Mouse (Mus musculus) ovary, postnatal 36 days (tissue): Measurements from ENCODE around the gene Paqr9.

Experiments
- DNase-seq: peaks from one replicate; pipeline ENCODE4 v3.0.0; 2022; ENCODE audit warnings: low spot score, mixed read lengths

Paqr9 gene

GRCm38 (mm10) chr9:95544598-95544997 lies 14.9 kb upstream of the Paqr9 start:
- DNase-seq = no peak

DNA sequence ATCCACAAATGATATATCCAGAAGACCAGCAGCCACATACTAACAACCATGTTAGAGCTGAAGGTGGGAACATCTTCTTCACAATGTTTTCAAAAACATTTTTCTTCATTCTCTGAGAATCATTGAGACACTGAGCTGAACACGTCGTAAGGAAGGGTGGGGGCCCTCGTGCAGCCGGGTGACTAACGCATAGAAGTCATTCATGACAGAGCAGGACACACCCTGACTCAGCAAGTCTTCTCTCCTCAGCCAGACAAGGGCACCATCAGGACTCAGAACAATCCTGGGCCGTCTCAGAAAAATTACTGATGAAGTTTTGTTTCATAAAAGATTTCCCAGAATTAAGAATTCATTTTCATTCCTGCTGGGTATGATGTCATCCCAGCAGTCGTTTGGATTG lies 12.8 kb upstream of the Paqr9 start:
- DNase-seq = no peak

DNA sequence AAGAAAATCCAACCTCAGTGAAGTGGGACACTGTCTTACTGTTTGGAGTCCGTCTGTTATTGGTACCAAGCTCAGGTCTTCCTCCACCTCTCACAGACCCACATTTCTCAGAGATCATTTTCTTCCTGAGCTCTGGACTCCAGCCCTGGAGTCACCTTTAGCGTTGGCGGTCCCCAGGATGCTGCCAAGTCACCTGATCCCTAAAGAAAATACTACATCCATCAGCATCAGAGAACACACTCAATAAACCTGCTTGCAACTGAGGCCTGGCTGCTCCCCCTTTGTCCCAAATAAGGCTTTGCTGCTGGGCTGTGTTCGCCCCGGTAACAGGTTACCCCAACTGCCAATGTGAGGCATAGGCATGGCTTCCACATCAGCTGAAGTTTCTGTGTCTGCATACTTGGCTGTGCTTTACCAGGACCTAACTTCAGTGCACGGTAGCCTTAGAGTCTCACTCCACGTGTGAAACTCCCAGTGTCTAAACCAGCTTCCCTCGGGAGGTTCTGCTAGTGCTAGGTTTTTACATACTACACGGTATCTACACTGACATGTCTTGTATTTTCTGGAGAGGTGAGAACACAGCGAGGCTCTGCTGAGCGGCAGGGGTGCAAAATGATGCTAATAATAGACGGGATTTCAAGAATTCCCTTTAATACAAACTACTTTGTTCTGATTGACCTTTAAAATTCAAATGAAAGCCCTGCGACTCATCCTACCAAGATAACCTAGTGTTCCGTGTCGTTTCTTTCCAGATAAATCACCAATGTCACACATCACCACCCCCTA lies 9.6 kb upstream of the Paqr9 start:
- no peak for DNase-seq

DNA sequence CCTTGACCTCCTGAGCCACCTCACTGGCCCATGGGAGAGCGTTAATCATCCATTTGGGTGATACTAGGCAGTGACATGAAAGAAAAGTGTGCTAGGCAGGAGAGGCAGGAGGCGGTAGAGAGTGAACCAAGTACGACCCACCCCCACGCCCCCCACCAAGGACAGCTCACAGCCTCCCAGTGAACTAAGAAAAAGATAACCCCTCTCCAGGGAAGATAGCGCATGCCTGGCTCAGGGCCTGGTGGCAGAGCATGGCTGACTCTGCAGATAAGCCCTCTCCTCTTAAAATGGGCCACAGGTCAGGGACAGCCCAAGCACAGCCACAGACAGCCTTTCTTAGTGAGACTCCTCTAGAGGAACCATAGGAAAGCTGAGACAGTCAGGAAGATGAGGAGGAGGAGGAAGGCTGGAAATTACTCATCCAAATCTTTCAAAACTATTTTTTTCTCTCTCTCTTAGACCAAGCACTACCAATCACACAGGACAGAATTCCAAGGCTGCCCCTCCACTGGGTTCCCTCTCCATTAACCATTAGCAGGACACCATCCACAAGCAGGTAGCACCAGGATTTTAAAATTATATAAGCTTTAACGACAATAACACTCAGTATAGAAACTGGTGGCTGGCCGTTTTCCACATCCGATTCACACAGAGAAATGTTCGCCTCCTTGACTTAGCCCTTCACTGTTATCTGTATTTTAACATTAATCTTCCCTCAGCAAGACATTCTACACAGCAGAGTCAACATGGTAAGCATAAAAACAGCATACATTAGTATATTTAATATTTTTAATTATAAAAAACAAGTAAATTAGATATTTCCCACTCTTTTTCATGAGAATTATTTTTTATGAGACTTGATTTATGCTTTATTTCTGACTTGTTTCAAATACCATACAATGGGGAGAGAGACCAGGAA lies 8.3 kb upstream of the Paqr9 start:
- DNase-seq = peak; percentile 65

- no peak for DNase-seq
These were observed 7.2 kb upstream of the Paqr9 start for GRCm38 (mm10) chr9:95552175-95552705.

DNA sequence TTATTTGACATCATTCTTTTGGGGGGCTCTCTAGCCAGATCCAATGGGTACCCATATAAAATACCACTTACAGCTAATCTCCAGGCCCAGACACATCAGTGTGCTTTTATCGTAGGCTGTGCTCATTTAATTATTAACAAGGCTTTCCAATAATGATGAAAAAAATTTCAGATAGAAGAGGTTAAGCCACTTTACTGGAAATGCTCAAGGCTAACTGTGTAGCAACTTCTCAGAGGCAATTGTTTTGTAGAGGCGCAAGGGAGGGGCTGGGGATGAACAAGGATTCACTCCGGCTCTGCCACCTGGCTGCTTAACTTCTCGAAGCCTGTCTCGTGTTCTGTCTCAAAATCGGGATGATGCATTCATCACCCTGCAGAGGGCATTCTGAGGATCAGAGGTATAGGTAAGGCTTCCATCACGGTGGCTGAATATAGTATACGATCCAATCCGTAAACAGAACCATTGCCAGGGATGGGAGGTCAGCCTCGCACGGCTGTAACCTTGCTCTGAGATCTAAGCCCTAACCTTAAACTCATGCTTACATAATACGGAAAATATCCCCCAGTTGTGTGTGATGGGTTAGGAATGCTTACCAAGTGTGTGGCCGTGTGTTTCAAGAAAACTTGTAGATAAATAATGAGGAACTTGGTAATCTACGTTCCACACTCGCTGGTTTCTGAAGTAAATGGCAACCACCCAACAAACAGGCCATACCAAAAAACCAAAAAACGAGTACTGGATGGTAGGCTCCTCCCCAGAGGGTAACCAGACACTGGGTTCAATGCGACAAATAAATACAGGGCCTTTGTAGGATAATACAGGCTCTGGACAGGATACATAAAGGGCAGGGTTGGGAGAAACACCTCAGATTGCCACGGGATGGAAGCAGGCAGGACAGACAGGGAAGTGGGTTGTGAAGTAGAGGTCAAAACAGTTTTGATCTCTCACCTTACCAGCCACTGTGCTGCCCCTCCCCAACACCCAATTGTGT lies 4.9 kb upstream of the Paqr9 start:
- no peak for DNase-seq

DNA sequence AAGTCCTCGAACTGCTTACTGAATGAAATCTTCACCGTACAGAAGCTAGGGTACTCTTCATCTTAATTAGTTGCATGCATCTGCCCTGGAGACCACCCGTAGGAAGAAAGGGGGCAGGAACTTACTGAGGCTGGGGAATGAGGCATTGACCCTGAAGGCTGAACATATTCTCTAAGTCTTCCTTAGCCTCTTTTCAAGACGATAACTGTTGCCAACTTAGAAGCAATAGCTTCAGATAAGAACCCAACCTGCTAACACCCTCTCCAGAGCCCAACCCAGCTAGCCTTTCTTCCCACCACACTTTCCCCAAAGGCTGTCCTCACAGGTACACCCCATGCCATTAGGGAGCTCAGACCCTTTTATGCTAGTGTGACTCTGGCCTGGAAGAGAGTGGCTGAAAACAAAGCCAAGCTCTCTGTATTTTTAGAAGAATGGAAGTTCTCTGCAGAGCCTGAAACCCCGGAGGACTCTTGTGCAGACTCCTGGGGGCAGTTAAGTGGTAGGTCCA lies 4.2 kb upstream of the Paqr9 start:
- no peak for DNase-seq

GRCm38 (mm10) chr9:95556067-95556512 lies 3.4 kb upstream of the Paqr9 start:
- DNase-seq = no peak

GRCm38 (mm10) chr9:95557722-95558121 lies 1.7 kb upstream of the Paqr9 start:
- DNase-seq = no peak

DNA sequence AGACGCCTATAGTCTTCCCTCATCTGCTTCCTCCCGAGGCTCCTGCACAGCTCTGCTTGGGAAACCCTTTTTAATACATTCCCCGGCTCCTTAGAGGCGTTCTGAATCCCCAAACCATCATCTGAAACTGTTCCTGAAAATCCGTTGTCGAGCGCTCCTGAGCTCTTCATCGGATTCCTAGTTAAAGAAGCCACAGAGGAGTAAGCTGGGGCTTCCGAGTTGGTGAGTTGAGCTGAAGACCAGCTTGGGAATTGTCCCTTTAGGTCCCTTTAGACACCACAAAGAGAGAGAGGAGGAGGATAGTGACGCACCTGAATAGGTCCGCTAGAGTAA lies 765 bp upstream of the Paqr9 start:
- no peak for DNase-seq

GRCm38 (mm10) chr9:95559936-95560735 lies 679 bp downstream of the Paqr9 start:
- DNase-seq = peak; percentile 43

DNA sequence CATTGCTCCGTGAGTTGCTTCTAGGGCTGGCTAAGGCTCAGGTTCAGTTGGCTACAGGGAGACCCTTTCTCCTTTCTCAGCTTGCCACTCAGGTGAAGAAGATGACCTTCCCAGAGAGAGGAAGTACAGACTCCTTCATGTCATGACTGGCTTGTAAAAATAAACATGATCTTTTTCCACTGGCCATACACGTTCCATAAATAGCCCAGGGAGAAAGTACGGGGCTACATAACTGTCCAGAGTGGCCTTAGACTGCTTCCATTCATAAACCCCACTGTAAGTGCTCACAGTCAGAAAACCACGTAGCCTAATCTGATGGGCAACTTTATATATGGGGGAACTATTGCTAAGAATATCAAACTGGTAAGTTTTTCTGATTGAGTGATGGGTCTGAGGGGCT lies 4.6 kb downstream of the Paqr9 start:
- DNase-seq = no peak

DNA sequence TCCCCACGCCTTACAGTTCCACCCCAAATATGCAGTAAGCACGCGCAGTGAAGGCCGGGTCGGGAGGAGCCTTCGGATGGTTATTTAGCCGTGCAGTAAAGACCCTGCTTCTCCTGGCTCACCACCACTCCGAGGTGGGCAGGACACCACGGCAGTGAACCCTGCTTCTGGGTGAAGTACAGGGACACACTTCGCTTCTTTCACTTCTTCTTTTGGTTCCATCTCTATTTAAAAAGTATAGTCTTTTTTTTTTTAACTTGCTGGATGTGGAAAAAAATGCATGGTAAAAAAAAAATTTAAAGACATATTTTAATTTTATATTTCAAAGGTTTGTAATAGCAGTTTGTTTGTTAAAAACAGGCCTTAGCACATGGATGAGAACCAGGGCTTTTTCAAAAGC lies 6.9 kb downstream of the Paqr9 start:
- no peak for DNase-seq

DNA sequence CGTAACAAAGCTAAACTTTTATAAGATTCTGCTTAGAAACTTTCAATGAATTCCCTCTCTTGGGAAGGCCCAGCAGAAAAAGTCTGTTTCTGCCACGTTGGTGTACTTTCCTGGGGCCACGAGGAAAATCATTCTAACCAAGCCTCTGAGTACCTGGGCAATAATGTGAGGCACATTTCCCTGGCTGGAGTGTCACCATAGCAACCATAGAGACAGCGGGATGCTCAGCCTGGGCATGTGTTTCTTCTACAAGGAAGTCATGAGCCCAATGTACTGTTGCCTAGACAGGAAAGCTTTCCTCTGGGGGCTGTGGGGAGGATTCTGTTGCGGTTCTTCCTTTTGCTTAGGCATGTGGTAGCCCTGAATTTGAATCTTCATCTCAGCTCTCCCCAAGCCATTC lies 7.5 kb downstream of the Paqr9 start:
- no peak for DNase-seq

- no peak for DNase-seq
These were observed 9.8 kb downstream of the Paqr9 start for GRCm38 (mm10) chr9:95569249-95569648.

GRCm38 (mm10) chr9:95569966-95570365 lies 10.5 kb downstream of the Paqr9 start:
- DNase-seq = no peak

GRCm38 (mm10) chr9:95570604-95571003 lies 11.1 kb downstream of the Paqr9 start:
- DNase-seq = no peak

- DNase-seq = no peak
These were observed 12.0 kb downstream of the Paqr9 start for GRCm38 (mm10) chr9:95571494-95571893.

- DNase-seq = no peak
These were observed 13.1 kb downstream of the Paqr9 start for GRCm38 (mm10) chr9:95572558-95572957.

DNA sequence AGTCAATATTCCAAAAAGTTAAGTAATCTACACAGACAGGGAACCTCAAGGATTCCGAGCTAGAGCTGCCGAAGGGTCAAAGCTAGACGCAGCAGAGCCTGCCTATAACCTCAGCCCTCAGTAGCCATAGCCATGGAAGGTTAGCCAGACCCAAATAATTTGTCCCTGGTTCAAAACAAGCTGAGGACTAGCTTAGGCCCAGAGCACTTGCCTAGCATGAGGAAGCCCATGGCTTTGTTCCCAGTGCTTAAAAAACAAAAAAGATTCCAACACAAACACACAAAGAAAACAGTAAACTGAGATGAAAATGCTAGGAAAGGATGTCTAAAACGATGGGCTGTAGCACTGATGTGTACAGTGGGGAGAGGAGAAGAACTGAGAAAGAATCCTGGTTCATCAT lies 14.7 kb downstream of the Paqr9 start:
- no peak for DNase-seq

DNA sequence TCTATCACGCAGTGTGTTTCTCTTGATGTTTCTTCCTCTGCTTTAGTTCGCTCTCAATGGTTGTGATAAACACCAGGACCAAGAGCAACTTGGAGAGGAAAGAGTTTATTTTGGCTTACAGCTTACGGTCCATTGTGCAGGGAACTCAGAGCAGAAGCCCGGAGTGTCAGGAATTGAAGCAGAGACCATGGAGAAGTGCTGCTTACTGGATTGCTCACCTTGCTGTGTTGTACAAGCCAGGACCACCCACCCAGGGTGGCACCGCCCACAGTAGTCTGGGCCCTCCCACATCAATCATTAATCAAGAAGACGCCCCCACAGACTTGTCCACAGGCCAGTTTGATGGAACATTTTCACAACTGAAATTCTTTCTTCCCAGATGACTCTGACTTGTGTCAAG lies 18.0 kb downstream of the Paqr9 start:
- DNase-seq = no peak
